Mouse (Mus musculus) bone marrow macrophage, adult 2 months (primary cell): ENCODE measurements around the gene Nrg4.

Experiments used
- CTCF ChIP-seq: IDR thresholded peaks from 2 replicates; pipeline ENCODE4 v1.5.1; 2012; ENCODE audit warnings: low read depth, mild to moderate bottlenecking, low read length, moderate library complexity
- POLR2A ChIP-seq: IDR thresholded peaks from 2 replicates; pipeline ENCODE4 v1.6.1; 2012; ENCODE audit warnings: mild to moderate bottlenecking, low read depth, low read length, borderline replicate concordance

- TF ChIP-seq CTCF (no peak), POLR2A (no peak)
These were observed 52.7 kb downstream of the Nrg4 start for GRCm38 (mm10) chr9:55273906-55274305.
